Mouse (Mus musculus) retina, postnatal 1 day (tissue): ENCODE data around the gene Olfr1058.
"Not testable (repeated sequence)": the region's sequence is repeated elsewhere in the genome, so short reads cannot be mapped to it uniquely, and the experiment has no call there.

Experiments used
- DNase-seq: peaks from one replicate; pipeline ENCODE4 v3.0.0-alpha.2; 2012

Olfr1058 gene

GRCm38 (mm10) chr2:86388461-86388860 lies at the start of gene Olfr1058:
Olfr1058 (minus strand) TSS chr2:86388561.
- not testable (repeated sequence) for DNase-seq

- DNase-seq: not testable (repeated sequence)
Measured at GRCm38 (mm10) chr2:86428511-86428910, 40.1 kb upstream of the Olfr1058 start.

- DNase-seq: not testable (repeated sequence)
Measured at GRCm38 (mm10) chr2:86426649-86427048, 38.3 kb upstream of the Olfr1058 start, which contains the start of gene Olfr1062. Olfr1062 (minus strand) TSS chr2:86426749.

GRCm38 (mm10) chr2:86413950-86414349 lies 25.6 kb upstream of the Olfr1058 start, which contains the start of gene Olfr1061:
Olfr1061 (minus strand) TSS chr2:86414050.
- no peak for DNase-seq

GRCm38 (mm10) chr2:86395114-86395513 lies 6.8 kb upstream of the Olfr1058 start:
- DNase-seq: no peak

GRCm38 (mm10) chr2:86378293-86378692 lies 10.1 kb downstream of the Olfr1058 start, which contains the start of gene Olfr1057:
Olfr1057 (minus strand) TSS chr2:86378393.
- no peak for DNase-seq

- not testable (repeated sequence) for DNase-seq
Measured at GRCm38 (mm10) chr2:86366342-86366741, 22.0 kb downstream of the Olfr1058 start.

GRCm38 (mm10) chr2:86362369-86362768 lies 26.0 kb downstream of the Olfr1058 start, which contains the start of gene Olfr1056:
Olfr1056 (minus strand) TSS chr2:86362469.
- DNase-seq: no peak

GRCm38 (mm10) chr2:86351751-86352150 lies 36.6 kb downstream of the Olfr1058 start:
- DNase-seq: not testable (repeated sequence)

GRCm38 (mm10) chr2:86350184-86350583 lies 38.2 kb downstream of the Olfr1058 start, which contains the start of gene Olfr1055:
Olfr1055 (minus strand) TSS chr2:86350284.
- DNase-seq: no peak

- no peak for DNase-seq
Measured at GRCm38 (mm10) chr2:86335333-86335732, 53.0 kb downstream of the Olfr1058 start, which contains the start of gene Olfr1054. Olfr1054 (minus strand) TSS chr2:86335433.
